Mouse (Mus musculus) lung, adult 2 months (tissue): ENCODE measurements around the gene Ptprn.

Source experiments
- CTCF ChIP-seq: fragments of 200-500 bp; IDR thresholded peaks from 2 replicates; pipeline ENCODE4 v1.5.1; 2011; ENCODE audit warnings: mild to moderate bottlenecking, low read length, control low read depth; ENCODE audit not compliant: insufficient read depth
- POLR2A ChIP-seq: fragments of 200-500 bp; IDR thresholded peaks from 2 replicates; pipeline ENCODE4 v1.6.1; 2011; ENCODE audit warnings: low read depth, mild to moderate bottlenecking, control low read depth, low read length, borderline replicate concordance; ENCODE audit errors: extremely low read depth

- TF ChIP-seq POLR2A: no peak
- no peak for TF ChIP-seq CTCF
Observed at GRCm38 (mm10) chr1:75284911-75285310, 20.6 kb upstream of the Ptprn start.
